Mouse (Mus musculus) ES-E14 (cell line): ENCODE data around the gene Nubp1.

Experiments used
- CHD2 ChIP-seq: IDR thresholded peaks from 2 replicates; pipeline ENCODE4 v1.6.1; 2014; ENCODE audit warnings: mild to moderate bottlenecking, low read depth, low read length, inconsistent platforms
- HCFC1 ChIP-seq: IDR thresholded peaks from 2 replicates; pipeline ENCODE4 v1.6.1; 2012; ENCODE audit warnings: low read length, inconsistent platforms, borderline replicate concordance; ENCODE audit not compliant: insufficient read depth
- MAFK ChIP-seq: IDR thresholded peaks from 2 replicates; pipeline ENCODE4 v1.6.1; 2014; ENCODE audit warnings: mild to moderate bottlenecking, low read depth, low read length, inconsistent platforms; ENCODE audit not compliant: insufficient read depth
- ZC3H11A ChIP-seq: IDR thresholded peaks from 2 replicates; pipeline ENCODE4 v1.6.1; 2012; ENCODE audit warnings: low read depth, mild to moderate bottlenecking, inconsistent platforms, low read length, borderline replicate concordance
- ZNF384 ChIP-seq: IDR thresholded peaks from 2 replicates; pipeline ENCODE4 v1.6.1; 2012; ENCODE audit warnings: low read depth, low read length, inconsistent platforms

GRCm38 (mm10) chr16:10436166-10436565 is 24.4 kb downstream of the Nubp1 start:
- TF ChIP-seq ZC3H11A (no peak), CHD2 (no peak), HCFC1 (no peak), ZNF384 (no peak), MAFK (no peak)
